Mouse (Mus musculus): Measurements from ENCODE around the gene Pkhd1.

- TF ChIP-seq CTCF (IDR thresholded peaks at IDR 0.05; ENCODE audit: low read depth, low read length) = no peak
- TF ChIP-seq EP300 (IDR thresholded peaks at IDR 0.05; ENCODE audit: insufficient read depth, low read depth, low read length) = no peak
Measured at GRCm38 (mm10) chr1:20133636-20134035, 484.2 kb downstream of the Pkhd1 start.
